Mouse (Mus musculus): Measurements from ENCODE around the gene A030005L19Rik. TPM values are rescaled to one million over a fixed set of nuclear protein-coding genes. Genes with fewer than 3 reads are reported as not detected.

A030005L19Rik gene
- not detected for polyA plus RNA-seq (2012; fragmentation: generic; extraction: Trizol)

DNA sequence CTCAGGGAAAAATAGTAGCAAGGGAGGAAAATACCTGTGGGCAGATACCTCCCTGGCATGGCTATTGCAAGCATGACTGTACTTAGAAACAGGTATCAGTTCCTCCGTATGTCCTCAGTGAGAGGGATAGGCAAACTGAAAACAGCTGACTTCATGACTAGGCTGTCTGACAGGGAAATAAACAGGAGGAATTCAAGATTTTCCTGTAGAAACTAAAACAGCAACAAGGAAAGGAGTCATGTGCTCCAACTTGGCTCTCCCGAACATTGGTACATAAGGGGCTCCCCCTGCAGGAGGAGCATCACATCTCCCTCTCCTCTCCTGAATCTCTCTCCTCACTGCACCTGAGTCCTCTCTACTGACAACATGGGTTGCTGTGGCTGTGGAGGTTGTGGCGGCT is at the start of gene A030005L19Rik:
A030005L19Rik (plus strand) TSS at position 301 of the 400 bp plus-strand sequence.
- Histone ChIP-seq H3K79me2 (ENCODE audit: control insufficient read depth, insufficient read depth) (no peaks in the 10 kb centered on the region), H3ac (ENCODE audit: control insufficient read depth, insufficient read length) (no peak within 1 kb of the TSS), H3K36me3 (ENCODE audit: control insufficient read depth, insufficient read depth) (no peaks in the 10 kb centered on the region), H3K4me3 (no peak within 1 kb of the TSS), H3K27me3 (ENCODE audit: control insufficient read depth, insufficient read depth, insufficient read length) (no peaks in the 10 kb centered on the region), H3K4me2 (ENCODE audit: low read depth) (no peak within 1 kb of the TSS)
- TF ChIP-seq MAX (IDR thresholded peaks at IDR 0.05; ENCODE audit: low read depth) (no peak), MYOD1 (IDR thresholded peaks at IDR 0.05; ENCODE audit: control insufficient read depth in 1 of 3, insufficient read length in 2 of 3, low read depth in 2 of 3) (no peak), REST (IDR thresholded peaks at IDR 0.05; ENCODE audit: insufficient read depth, insufficient read length) (no peak), TCF12 (IDR thresholded peaks at IDR 0.05; ENCODE audit: insufficient read depth, poor library complexity, severe bottlenecking) (no peak), POLR2AphosphoS2 (IDR thresholded peaks at IDR 0.05; ENCODE audit: insufficient read length, low read depth) (no peak), E2F4 (IDR thresholded peaks at IDR 0.05; ENCODE audit: insufficient read depth) (no peak), TCF3 (IDR thresholded peaks at IDR 0.05; ENCODE audit: insufficient read length, low read depth) (no peak), SRF (IDR thresholded peaks at IDR 0.05; ENCODE audit: control insufficient read depth, insufficient read length, low read depth) (no peak), USF1 (IDR thresholded peaks at IDR 0.05; ENCODE audit: low read depth) (no peak), CEBPB (IDR thresholded peaks at IDR 0.05; ENCODE audit: insufficient read depth, poor library complexity, severe bottlenecking) (no peak), MYOG (IDR thresholded peaks at IDR 0.05; ENCODE audit: control insufficient read depth in 1 of 3, insufficient read depth in 1 of 3, insufficient read length in 2 of 3, low read depth in 2 of 3) (no peak), POLR2A (IDR thresholded peaks at IDR 0.05; ENCODE audit: insufficient read length, low read depth) (no peak)

DNA sequence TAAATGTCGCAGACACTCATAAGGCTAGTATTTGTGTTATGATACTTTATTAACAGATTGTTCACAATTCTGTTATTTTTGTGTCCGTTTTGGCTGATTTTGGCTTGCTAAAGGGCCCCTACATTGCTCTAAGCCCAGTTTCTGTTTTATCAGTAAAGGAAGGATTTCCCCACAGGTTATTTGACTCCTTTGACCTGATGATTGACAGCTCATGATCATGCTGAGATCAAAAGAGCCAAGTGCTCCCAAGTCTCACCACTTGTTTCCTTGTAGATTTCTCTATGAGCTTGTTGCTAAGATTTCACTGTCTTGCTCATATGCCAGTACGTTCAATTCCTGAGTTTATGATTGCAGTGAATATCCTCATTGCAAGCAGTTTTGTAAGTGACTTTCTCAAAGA is 42.9 kb upstream of the A030005L19Rik start:
- Histone ChIP-seq H3K79me2 (ENCODE audit: control insufficient read depth, insufficient read depth) (peaks cover 56% of the 10 kb centered on the region), H3ac (ENCODE audit: control insufficient read depth, insufficient read length) (no peak overlapping the region), H3K27me3 (ENCODE audit: control insufficient read depth, insufficient read depth, insufficient read length) (no peaks in the 10 kb centered on the region), H3K36me3 (ENCODE audit: control insufficient read depth, insufficient read depth) (peaks cover 7% of the 10 kb centered on the region), H3K4me3 (no peak overlapping the region), H3K4me2 (ENCODE audit: low read depth) (no peak overlapping the region)
- TF ChIP-seq POLR2AphosphoS2 (IDR thresholded peaks at IDR 0.05; ENCODE audit: insufficient read length, low read depth): no peak

DNA sequence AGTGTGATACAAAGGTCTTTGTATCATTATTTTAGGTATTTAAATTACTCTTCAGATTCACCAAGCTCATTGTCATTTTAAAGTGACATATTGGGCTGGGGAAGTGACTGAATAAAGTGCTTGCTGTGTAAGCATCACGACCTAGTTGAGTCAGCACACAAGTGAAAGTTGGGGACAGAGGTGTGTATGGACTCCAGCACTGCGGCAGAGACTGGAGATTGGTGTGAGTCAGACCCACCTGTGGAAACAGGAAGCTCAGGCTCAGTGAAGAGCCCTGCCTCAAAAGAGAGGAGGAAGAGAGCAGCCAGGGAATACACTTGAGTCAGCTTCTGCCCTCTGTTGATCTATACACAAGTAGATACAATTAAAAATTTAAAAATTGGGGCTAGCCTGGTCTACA is 34.0 kb upstream of the A030005L19Rik start:
- Histone ChIP-seq H3ac (ENCODE audit: control insufficient read depth, insufficient read length) (no peak overlapping the region), H3K4me3 (no peak overlapping the region), H3K27me3 (ENCODE audit: control insufficient read depth, insufficient read depth, insufficient read length) (no peaks in the 10 kb centered on the region), H3K79me2 (ENCODE audit: control insufficient read depth, insufficient read depth) (no peaks in the 10 kb centered on the region), H3K36me3 (ENCODE audit: control insufficient read depth, insufficient read depth) (peaks cover 43% of the 10 kb centered on the region), H3K4me2 (ENCODE audit: low read depth) (no peak overlapping the region)
- TF ChIP-seq CEBPB (IDR thresholded peaks at IDR 0.05; ENCODE audit: insufficient read depth, poor library complexity, severe bottlenecking): no peak
- TF ChIP-seq MAX (IDR thresholded peaks at IDR 0.05; ENCODE audit: low read depth): no peak
- TF ChIP-seq MYOD1 (IDR thresholded peaks at IDR 0.05; ENCODE audit: control insufficient read depth in 1 of 3, insufficient read length in 2 of 3, low read depth in 2 of 3): no peak
- TF ChIP-seq REST (IDR thresholded peaks at IDR 0.05; ENCODE audit: insufficient read depth, insufficient read length): no peak
- TF ChIP-seq E2F4 (IDR thresholded peaks at IDR 0.05; ENCODE audit: insufficient read depth): no peak
- TF ChIP-seq SRF (IDR thresholded peaks at IDR 0.05; ENCODE audit: control insufficient read depth, insufficient read length, low read depth): no peak
- TF ChIP-seq TCF12 (IDR thresholded peaks at IDR 0.05; ENCODE audit: insufficient read depth, poor library complexity, severe bottlenecking): no peak
- TF ChIP-seq MYOG (IDR thresholded peaks at IDR 0.05; ENCODE audit: control insufficient read depth in 1 of 3, insufficient read depth in 1 of 3, insufficient read length in 2 of 3, low read depth in 2 of 3): no peak

DNA sequence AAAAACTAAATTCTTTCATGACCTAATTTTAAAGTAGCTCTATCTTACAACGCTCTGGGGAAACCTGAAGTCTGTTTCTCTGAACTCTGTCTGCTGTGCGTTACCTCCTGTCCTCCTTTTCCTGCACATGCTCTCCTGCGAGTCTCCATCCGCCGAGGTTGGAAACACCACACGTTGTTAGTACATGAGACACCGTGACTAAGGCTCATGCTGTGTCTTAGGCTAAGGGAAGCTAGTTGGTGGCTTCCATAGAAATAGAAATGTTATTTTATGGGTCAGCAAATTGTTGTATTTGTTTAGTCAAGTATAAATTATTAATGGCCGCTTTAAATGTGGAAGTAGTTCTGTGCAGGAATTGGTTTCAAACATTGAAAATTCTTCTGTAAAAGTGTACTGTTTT is 32.9 kb upstream of the A030005L19Rik start:
- Histone ChIP-seq H3K4me2 (ENCODE audit: low read depth) (no peak overlapping the region), H3K4me3 (no peak overlapping the region), H3K27me3 (ENCODE audit: control insufficient read depth, insufficient read depth, insufficient read length) (no peaks in the 10 kb centered on the region), H3K79me2 (ENCODE audit: control insufficient read depth, insufficient read depth) (no peaks in the 10 kb centered on the region), H3K36me3 (ENCODE audit: control insufficient read depth, insufficient read depth) (peaks cover 43% of the 10 kb centered on the region), H3ac (ENCODE audit: control insufficient read depth, insufficient read length) (no peak overlapping the region)
- TF ChIP-seq REST (IDR thresholded peaks at IDR 0.05; ENCODE audit: insufficient read depth, insufficient read length): no peak
- TF ChIP-seq CEBPB (IDR thresholded peaks at IDR 0.05; ENCODE audit: insufficient read depth, poor library complexity, severe bottlenecking): no peak
- no peak for TF ChIP-seq USF1 (IDR thresholded peaks at IDR 0.05; ENCODE audit: low read depth)
- TF ChIP-seq MYOD1 (IDR thresholded peaks at IDR 0.05; ENCODE audit: control insufficient read depth in 1 of 3, insufficient read length in 2 of 3, low read depth in 2 of 3): no peak
- TF ChIP-seq MAX (IDR thresholded peaks at IDR 0.05; ENCODE audit: low read depth): no peak
- no peak for TF ChIP-seq TCF12 (IDR thresholded peaks at IDR 0.05; ENCODE audit: insufficient read depth, poor library complexity, severe bottlenecking)
- no peak for TF ChIP-seq POLR2AphosphoS2 (IDR thresholded peaks at IDR 0.05; ENCODE audit: insufficient read length, low read depth)
- TF ChIP-seq MYOG (IDR thresholded peaks at IDR 0.05; ENCODE audit: control insufficient read depth in 1 of 3, insufficient read depth in 1 of 3, insufficient read length in 2 of 3, low read depth in 2 of 3): no peak
- no peak for TF ChIP-seq E2F4 (IDR thresholded peaks at IDR 0.05; ENCODE audit: insufficient read depth)
- no peak for TF ChIP-seq SRF (IDR thresholded peaks at IDR 0.05; ENCODE audit: control insufficient read depth, insufficient read length, low read depth)
- no peak for TF ChIP-seq POLR2A (IDR thresholded peaks at IDR 0.05; ENCODE audit: insufficient read length, low read depth)
- TF ChIP-seq TCF3 (IDR thresholded peaks at IDR 0.05; ENCODE audit: insufficient read length, low read depth): no peak

DNA sequence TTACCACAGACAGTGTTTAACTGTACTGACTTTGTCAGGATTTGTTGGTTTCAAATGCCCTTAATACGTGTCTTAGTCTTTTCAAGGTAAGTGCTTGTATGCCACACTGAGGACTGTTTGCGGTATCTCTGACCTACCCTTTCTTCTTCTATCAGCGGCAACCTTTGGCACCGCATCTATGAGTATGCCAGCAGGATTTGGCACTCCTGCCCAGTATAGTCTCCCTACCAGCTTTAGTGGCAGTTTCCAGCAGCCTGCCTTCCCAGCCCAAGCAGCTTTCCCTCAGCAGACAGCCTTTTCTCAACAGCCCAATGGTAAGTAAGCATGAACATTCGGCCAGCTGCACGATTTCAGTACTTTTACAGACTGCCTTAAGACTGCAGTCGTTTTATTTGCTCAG is 19.9 kb upstream of the A030005L19Rik start:
- Histone ChIP-seq H3K4me3 (no peak overlapping the region), H3K36me3 (ENCODE audit: control insufficient read depth, insufficient read depth) (peaks cover 51% of the 10 kb centered on the region), H3K79me2 (ENCODE audit: control insufficient read depth, insufficient read depth) (no peaks in the 10 kb centered on the region), H3ac (ENCODE audit: control insufficient read depth, insufficient read length) (no peak overlapping the region), H3K27me3 (ENCODE audit: control insufficient read depth, insufficient read depth, insufficient read length) (no peaks in the 10 kb centered on the region), H3K4me2 (ENCODE audit: low read depth) (no peak overlapping the region)
- TF ChIP-seq TCF3 (IDR thresholded peaks at IDR 0.05; ENCODE audit: insufficient read length, low read depth): no peak
- no peak for TF ChIP-seq SRF (IDR thresholded peaks at IDR 0.05; ENCODE audit: control insufficient read depth, insufficient read length, low read depth)
- no peak for TF ChIP-seq POLR2AphosphoS2 (IDR thresholded peaks at IDR 0.05; ENCODE audit: insufficient read length, low read depth)
- no peak for TF ChIP-seq TCF12 (IDR thresholded peaks at IDR 0.05; ENCODE audit: insufficient read depth, poor library complexity, severe bottlenecking)
- TF ChIP-seq MAX (IDR thresholded peaks at IDR 0.05; ENCODE audit: low read depth): no peak
- TF ChIP-seq REST (IDR thresholded peaks at IDR 0.05; ENCODE audit: insufficient read depth, insufficient read length): no peak
- no peak for TF ChIP-seq MYOG (IDR thresholded peaks at IDR 0.05; ENCODE audit: control insufficient read depth in 1 of 3, insufficient read depth in 1 of 3, insufficient read length in 2 of 3, low read depth in 2 of 3)
- TF ChIP-seq MYOD1 (IDR thresholded peaks at IDR 0.05; ENCODE audit: control insufficient read depth in 1 of 3, insufficient read length in 2 of 3, low read depth in 2 of 3): no peak
- no peak for TF ChIP-seq POLR2A (IDR thresholded peaks at IDR 0.05; ENCODE audit: insufficient read length, low read depth)
- no peak for TF ChIP-seq E2F4 (IDR thresholded peaks at IDR 0.05; ENCODE audit: insufficient read depth)
- no peak for TF ChIP-seq USF1 (IDR thresholded peaks at IDR 0.05; ENCODE audit: low read depth)
- no peak for TF ChIP-seq CEBPB (IDR thresholded peaks at IDR 0.05; ENCODE audit: insufficient read depth, poor library complexity, severe bottlenecking)

Data from myocyte (in vitro differentiated cells).